Mouse (Mus musculus): ENCODE measurements around the gene Gtf2h3.

DNA sequence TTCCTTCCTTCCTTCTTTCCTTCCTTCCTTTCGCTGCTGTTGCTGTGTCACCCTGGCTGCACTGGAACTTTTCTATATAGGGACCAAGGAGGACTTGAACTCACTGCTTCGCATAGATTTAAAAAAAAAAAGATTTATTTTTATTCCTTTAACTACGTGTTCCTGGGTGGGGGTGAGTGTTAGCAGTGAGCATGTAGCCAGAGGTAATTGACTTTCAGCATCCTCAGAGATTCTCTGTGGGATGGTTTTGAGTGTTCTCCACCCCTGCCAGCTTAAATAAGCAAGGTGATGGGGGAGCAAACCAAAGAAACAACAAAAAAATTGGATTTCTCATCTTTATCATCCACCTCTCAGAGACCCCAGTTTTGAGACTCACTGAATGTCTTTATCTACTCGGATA, 39.0 kb upstream of the Gtf2h3 start:
- TF ChIP-seq POLR2A (IDR thresholded peaks at IDR 0.05; ENCODE audit: control insufficient read depth, low read depth, low read length) (no peak), CTCF (IDR thresholded peaks at IDR 0.05; ENCODE audit: control insufficient read depth, insufficient read depth, insufficient replicate concordance, low read depth, low read length) (no peak)
